Comparison of ENCODE assay signal across 15 mouse cellular contexts in the genomic region with DNA sequence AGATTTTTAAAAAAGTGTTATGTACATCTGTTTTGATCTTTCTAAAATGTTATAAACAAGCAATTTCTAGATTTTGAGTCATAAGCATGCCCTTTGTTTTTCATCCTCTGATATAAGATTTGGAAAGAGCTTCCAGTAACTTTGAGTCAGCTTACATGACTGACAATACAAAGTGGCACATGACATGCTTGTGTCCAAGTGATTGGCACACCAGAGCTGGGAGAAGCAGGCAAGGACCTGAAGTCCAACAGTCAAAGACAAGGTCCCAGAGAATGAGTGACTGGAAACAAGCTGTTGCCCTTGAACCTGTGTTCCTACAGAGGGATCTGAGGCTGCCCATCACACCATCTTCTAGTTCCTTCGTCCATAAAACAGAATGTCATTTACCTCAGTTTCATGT.
DNase-seq lines count a peak whose midpoint lies in the region; ATAC-seq lines count a peak whose summit lies in the region.
"Had no signal": no experiment of that assay in that cellular context is flagged by ENCODE, and none has a peak within 500 bp of the region (broad histone marks: within the 10 kb centered on the region; RNA-seq: fewer than 3 reads in every experiment).

No protein-coding gene starts in this region.

- DNase-seq in adrenal gland, adult 2 months: peak; percentile 2
- no peak for DNase-seq in adrenal gland, postnatal 4 days (ENCODE audit: low spot score in 2 of 2)
- no peak for DNase-seq in heart, postnatal 14 days
- DNase-seq in Muller cell, postnatal 12 days (ENCODE audit: inconsistent ontology term): peak; percentile 32
- no peak for DNase-seq in T-cell, adult 2 months (ENCODE audit: low spot score)
- DNase-seq in left cerebral cortex, adult 11 months (ENCODE audit: low spot score): no peak
- DNase-seq: gastrocnemius, postnatal 10 days; thymus, postnatal 36 days had no signal

- no peaks in the 10 kb centered on the region for H3K36me3 ChIP-seq in heart, embryonic 15.5 days
- H3K36me3 ChIP-seq in kidney, embryonic 15.5 days: no peaks in the 10 kb centered on the region
- H3K36me3 ChIP-seq: heart, embryonic 12.5 days; hindbrain, embryonic 10.5 days; midbrain, embryonic 12.5 days had no signal

- H3K4me2 ChIP-seq in heart, embryonic 15.5 days: no peak overlapping the region
- H3K4me2 ChIP-seq in kidney, embryonic 15.5 days: no peak overlapping the region
- H3K4me2 ChIP-seq: heart, embryonic 12.5 days; liver, embryonic 11.5 days; midbrain, embryonic 12.5 days had no signal

- 65% methylated on average over 1 of the region's 1 CpGs for WGBS in heart, embryonic 15.5 days
- WGBS in kidney, embryonic 15.5 days: 81% methylated on average over 1 of the region's 1 CpGs

- H3K9me3 ChIP-seq in heart, embryonic 15.5 days (replicated peaks): no peaks in the 10 kb centered on the region
- H3K9me3 ChIP-seq in kidney, embryonic 15.5 days (replicated peaks): no peaks in the 10 kb centered on the region
- H3K9me3 ChIP-seq: heart, embryonic 12.5 days; hindbrain, embryonic 10.5 days; midbrain, embryonic 12.5 days had no signal

- peak overlapping the region; percentile 3; the same call in 1 of the 2 replicates for H3K27ac ChIP-seq in heart, embryonic 15.5 days
- H3K27ac ChIP-seq in kidney, embryonic 15.5 days: peak overlapping the region; percentile 69
- H3K27ac ChIP-seq: hindbrain, embryonic 10.5 days; midbrain, embryonic 12.5 days had no signal

- H3K4me1 ChIP-seq in heart, embryonic 15.5 days (replicated peaks): 0 out of 2 replicates have a peak, but pooled peaks cover 3% of the 10 kb centered on the region
- peaks cover 3% of the 10 kb centered on the region; the same call in 1 of the 2 replicates for H3K4me1 ChIP-seq in kidney, embryonic 15.5 days
- H3K4me1 ChIP-seq: hindbrain, embryonic 10.5 days; midbrain, embryonic 12.5 days had no signal

- H3K27me3 ChIP-seq in heart, embryonic 15.5 days: no peaks in the 10 kb centered on the region
- H3K27me3 ChIP-seq in kidney, embryonic 15.5 days: no peaks in the 10 kb centered on the region
- H3K27me3 ChIP-seq: heart, embryonic 12.5 days; midbrain, embryonic 12.5 days had no signal

- H3K9ac ChIP-seq in heart, embryonic 15.5 days: no peak overlapping the region
- H3K9ac ChIP-seq in kidney, embryonic 15.5 days: no peak overlapping the region
- H3K9ac ChIP-seq: heart, embryonic 12.5 days; midbrain, embryonic 12.5 days had no signal

- H3K4me3 ChIP-seq in heart, embryonic 15.5 days: no peak overlapping the region
- no peak overlapping the region for H3K4me3 ChIP-seq in kidney, embryonic 15.5 days (replicated peaks)
- H3K4me3 ChIP-seq: erythroblast, embryonic 14.5 days; heart, embryonic 12.5 days; hindbrain, embryonic 10.5 days; midbrain, embryonic 12.5 days had no signal

- intact Hi-C loops in heart, postnatal 14 days (cut with DNase I): loop anchor here (1.0 to 10.0 kb wide), 6 partner anchors 225 to 838 kb away; no protein-coding TSS in a partner anchor

- no peak for ATAC-seq in heart, embryonic 15.5 days (replicated peaks; ENCODE audit: insufficient number of reproducible peaks, insufficient read depth, low FRiP score, low read depth)
- no peak for ATAC-seq in kidney, embryonic 15.5 days (replicated peaks; ENCODE audit: low FRiP score)

Comparison
In these comparisons a context has a peak if more than half of its experiments do, and no peak if none do; other contexts are left out.
1. DNase-seq: peak in adrenal gland, adult 2 months (single experiment) and Muller cell, postnatal 12 days (single experiment); none in adrenal gland, postnatal 4 days (0 of 2), heart, postnatal 14 days (0 of 2), T-cell, adult 2 months (single experiment) and left cerebral cortex, adult 11 months (single experiment).